Mouse (Mus musculus): ENCODE data around the gene Hecw2.

- TF ChIP-seq CTCF (conservative IDR thresholded peaks at IDR 0.05; ENCODE audit: low read length) (no peak), NANOG (IDR thresholded peaks at IDR 0.05; ENCODE audit: borderline replicate concordance, low read length) (no peak), POU5F1 (IDR thresholded peaks at IDR 0.05; ENCODE audit: borderline replicate concordance, low read length) (no peak)
Measured at GRCm38 (mm10) chr1:54168014-54168413, 27.0 kb downstream of the Hecw2 start.
